In genomic region chr1:59670641-59671168, GRCm38 (mm10) we compare ENCODE assay signal across 8 mouse cellular contexts. TPM values are rescaled to one million over a fixed set of nuclear protein-coding genes. Genes with fewer than 3 reads are reported as not detected.
DNase-seq lines count a peak whose midpoint lies in the region; ATAC-seq and TF ChIP-seq lines count a peak whose summit lies in the region.

Gene Sumo1, minus strand, starts transcription at chr1:59670834.

- peaks cover 13% of the 10 kb centered on the region; the same call in 1 of the 2 replicates for H3K4me1 ChIP-seq in bone marrow macrophage, adult 2 months (ENCODE audit: control insufficient read depth, insufficient read depth, low read length)
- no peaks in the 10 kb centered on the region for H3K4me1 ChIP-seq in embryonic fibroblast, embryonic 13.5 days (ENCODE audit: control insufficient read depth, insufficient read depth, low read length)
- H3K4me1 ChIP-seq in kidney, embryonic 14.5 days (ENCODE audit: control insufficient read depth, insufficient read depth, low read length): peaks cover 13% of the 10 kb centered on the region; the same call in 1 of the 2 replicates
- peaks cover 8% of the 10 kb centered on the region for H3K4me1 ChIP-seq in limb, embryonic 15.5 days

- peak within 1 kb of the TSS; percentile 85 for H3K27ac ChIP-seq in bone marrow macrophage, adult 2 months (ENCODE audit: insufficient read depth, low read depth, low read length)
- peak within 1 kb of the TSS; percentile 51 for H3K27ac ChIP-seq in embryonic fibroblast, embryonic 13.5 days (ENCODE audit: insufficient read depth, low read length)
- peak within 1 kb of the TSS; percentile 96 for H3K27ac ChIP-seq in kidney, embryonic 14.5 days (ENCODE audit: low read depth, low read length)
- H3K27ac ChIP-seq in limb, embryonic 15.5 days: peak within 1 kb of the TSS; percentile 98

- H3K9me3 ChIP-seq in kidney, embryonic 14.5 days (ENCODE audit: control insufficient read depth, low read length): no peaks in the 10 kb centered on the region
- H3K9me3 ChIP-seq in limb, embryonic 15.5 days: no peaks in the 10 kb centered on the region

- no peaks in the 10 kb centered on the region for H3K27me3 ChIP-seq in kidney, embryonic 14.5 days (ENCODE audit: control insufficient read depth, insufficient read depth, low read length)
- H3K27me3 ChIP-seq in limb, embryonic 15.5 days: no peaks in the 10 kb centered on the region

- ATAC-seq in kidney, embryonic 14.5 days (ENCODE audit: low FRiP score, low TSS enrichment): peak; percentile 94
- ATAC-seq in limb, embryonic 15.5 days (ENCODE audit: insufficient number of reproducible peaks, low FRiP score, low TSS enrichment, low read depth): peak; percentile 83

- H3K9ac ChIP-seq in kidney, embryonic 14.5 days (ENCODE audit: low read depth, low read length): peak within 1 kb of the TSS; percentile 98
- peak within 1 kb of the TSS; percentile 100 for H3K9ac ChIP-seq in limb, embryonic 15.5 days

- peak within 1 kb of the TSS; percentile 67 for H3K4me2 ChIP-seq in kidney, embryonic 14.5 days (replicated peaks; ENCODE audit: low read depth, low read length)
- H3K4me2 ChIP-seq in limb, embryonic 15.5 days: peak within 1 kb of the TSS; percentile 67

- H3K4me3 ChIP-seq in bone marrow macrophage, adult 2 months (ENCODE audit: insufficient read depth, low read length): peak within 1 kb of the TSS; percentile 97
- peak within 1 kb of the TSS; percentile 77 for H3K4me3 ChIP-seq in embryonic fibroblast, embryonic 13.5 days (ENCODE audit: insufficient read depth, low read length)
- peak within 1 kb of the TSS; percentile 99 for H3K4me3 ChIP-seq in kidney, embryonic 14.5 days (ENCODE audit: low read length)
- peak within 1 kb of the TSS; percentile 97 for H3K4me3 ChIP-seq in limb, embryonic 15.5 days

- TF ChIP-seq POLR2A in bone marrow macrophage, adult 2 months (IDR thresholded peaks at IDR 0.05; ENCODE audit: borderline replicate concordance, low read depth, low read length): no peak; the same call in 1 of the 2 replicates
- peak; percentile 95 for TF ChIP-seq POLR2A in embryonic fibroblast, embryonic 13.5 days (IDR thresholded peaks at IDR 0.05; ENCODE audit: low read depth, low read length)

- no peaks in the 10 kb centered on the region; the same call in 1 of the 2 replicates for H3K36me3 ChIP-seq in kidney, embryonic 14.5 days (ENCODE audit: control insufficient read depth, insufficient read depth, low read length)
- no peaks in the 10 kb centered on the region for H3K36me3 ChIP-seq in limb, embryonic 15.5 days

- no peak for TF ChIP-seq CTCF in bone marrow macrophage, adult 2 months (IDR thresholded peaks at IDR 0.05; ENCODE audit: low read depth, low read length)
- TF ChIP-seq CTCF in embryonic fibroblast, embryonic 13.5 days (IDR thresholded peaks at IDR 0.05; ENCODE audit: borderline replicate concordance, insufficient read depth, low read length): no peak

- under 1% methylated on average over 36 of the region's 36 CpGs for WGBS in kidney, embryonic 14.5 days
- under 1% methylated on average over 36 of the region's 36 CpGs for WGBS in limb, embryonic 15.5 days

- DNase-seq in A20 (ENCODE audit: low read depth, low spot score): peak; percentile 90
- DNase-seq in heart, adult 9 months (ENCODE audit: low spot score in 2 of 2): peak; percentile 88 to 91
- DNase-seq in monocyte, adult 2 months (ENCODE audit: low read depth in 1 of 2, low spot score in 2 of 2): peak; percentile 60 to 78
- DNase-seq in spleen, postnatal 36 days (ENCODE audit: low spot score in 2 of 2): peak; percentile 84 to 88

RNA-seq across cellular contexts. Expression of gene Sumo1, which starts in this region (rescaled TPM):
- polyA plus RNA-seq in bone marrow macrophage, adult 2 months (2012; ENCODE audit: insufficient read depth, insufficient read length, missing spikeins): 176 and 195 TPM in 2 replicates
- 195 and 227 TPM in 2 replicates for polyA plus RNA-seq in embryonic fibroblast, embryonic 13.5 days (2011; ENCODE audit: insufficient read length, low read depth, missing spikeins)
- 460 and 593 TPM in 2 replicates for polyA plus RNA-seq in kidney, embryonic 14.5 days (2014; fragmentation: Nextera tagmentation; extraction: Ambion mirVana)
- 328 and 365 TPM in 2 replicates for polyA plus RNA-seq in limb, embryonic 15.5 days (2015; fragmentation: Nextera tagmentation; extraction: Ambion mirVana)

Comparison
In these comparisons a context has a peak if more than half of its experiments do, and no peak if none do; other contexts are left out.
1. Peak in every context shown above with its lines: DNase-seq, ATAC-seq, H3K4me3 ChIP-seq and H3K27ac ChIP-seq.